Mouse (Mus musculus) ovary, adult 10 weeks (tissue): ENCODE results near the gene Ceacam12. TPM values are rescaled to one million over a fixed set of nuclear protein-coding genes. Genes with fewer than 3 reads are reported as not detected.

ENCODE experiments used
- polyA plus RNA-seq: library from polyadenylated mRNA; stranded (reverse); fragments of 350-450 nt; fragmentation: Illumina TruSeq; extraction: RNeasy Lipid Tissue Mini Kit (QIAGEN cat#74804); gene quantifications from one replicate; pipeline ENCODE4 v1.2.3, GENCODE M21; 2014

Gene Ceacam12
- not detected for polyA plus RNA-seq

DNA sequence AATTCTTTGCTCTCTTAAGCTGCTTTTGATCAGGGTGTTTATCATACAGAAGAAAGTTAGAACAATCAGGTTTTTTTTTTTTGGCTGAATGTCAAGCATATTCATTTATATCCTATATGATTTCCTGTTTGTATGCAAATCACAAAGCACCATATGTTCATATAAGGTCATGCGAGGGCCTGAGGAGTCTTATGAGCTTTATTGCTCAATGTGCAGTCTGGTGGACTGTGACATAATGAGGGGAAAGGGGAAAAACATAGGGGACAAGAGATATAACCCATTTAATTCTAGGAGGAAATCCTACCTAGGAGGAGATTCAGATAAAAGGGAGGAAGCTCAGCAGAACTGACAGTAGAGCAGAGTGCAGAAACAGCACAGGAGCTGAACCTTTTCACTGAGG, at the start of gene Ceacam12:
Gene Ceacam12 (plus strand): TSS at position 301 of the 400 bp plus-strand sequence.

Other genes starting within 250 kb of the Ceacam12 start
- gene Gm5155, start 194.2 kb upstream of the Ceacam12 start, polyA plus RNA-seq: not detected
- gene Ceacam11, start 93.8 kb upstream of the Ceacam12 start, polyA plus RNA-seq: not detected
- not detected for gene Ceacam13, start 56.0 kb upstream of the Ceacam12 start, polyA plus RNA-seq
- not detected for gene Igfl3, start 110.6 kb downstream of the Ceacam12 start, polyA plus RNA-seq
- not detected for gene Mill1, start 179.4 kb downstream of the Ceacam12 start, polyA plus RNA-seq